ENCODE assay signal across 16 mouse cellular contexts in the genomic region with DNA sequence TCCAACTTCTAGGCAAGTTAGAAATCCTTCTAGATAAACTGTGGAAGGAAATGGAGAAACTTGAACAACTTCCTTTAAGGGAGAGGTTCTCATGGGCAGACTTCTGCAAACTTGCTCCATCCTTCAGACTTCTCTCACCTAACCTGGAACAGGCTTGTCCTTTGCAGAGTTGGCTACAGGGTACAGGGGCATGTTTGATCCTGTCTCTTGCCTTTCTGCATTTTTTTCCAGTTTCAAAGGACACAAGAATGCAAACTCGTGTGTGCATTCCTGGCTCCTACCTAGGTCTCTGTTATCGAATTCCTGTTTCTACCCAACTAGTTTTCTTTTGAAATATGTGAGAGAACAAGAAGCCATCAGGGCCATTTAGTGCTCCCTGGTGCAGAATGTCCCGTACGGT.
"Had no signal": no experiment of that assay in that cellular context is flagged by ENCODE, and none has a peak within 500 bp of the region (broad histone marks: within the 10 kb centered on the region; RNA-seq: fewer than 3 reads in every experiment).

No protein-coding gene starts in this region.

- H3K4me2 ChIP-seq: liver, embryonic 11.5 days; lung, embryonic 14.5 days; midbrain, embryonic 11.5 days had no signal

- H3K4me3 ChIP-seq: layer of hippocampus, adult 2 months had no signal

- ATAC-seq: intestine, embryonic 16.5 days; liver, postnatal 0 days had no signal

- H3K9ac ChIP-seq: liver, embryonic 14.5 days; liver, postnatal 0 days; lung, embryonic 14.5 days had no signal

- DNase-seq: kidney, adult 18-20 months; kidney, adult 9 months; layer of hippocampus, adult 9-11 months; liver, postnatal 0 days; lung, embryonic 14.5 days; lung, postnatal 10 days; lung, postnatal 4 days; midbrain, embryonic 14.5 days; thymus, adult 18-20 months; thymus, postnatal 4 days had no signal

- H3K27ac ChIP-seq: kidney, postnatal 0 days; layer of hippocampus, adult 2 months; liver, embryonic 14.5 days had no signal
